In genomic region chr8:88417307-88418095, GRCm38 (mm10) we compare ENCODE assay signal across 11 mouse cellular contexts. TPM values are rescaled to one million over a fixed set of nuclear protein-coding genes. Genes with fewer than 3 reads are reported as not detected.
A peak's percentile ranks its signal among the peaks of the same experiment; 100 is the strongest.
DNase-seq lines count a peak whose midpoint lies in the region; ATAC-seq lines count a peak whose summit lies in the region.
"Had no signal": no experiment of that assay in that cellular context is flagged by ENCODE, and none has a peak within 500 bp of the region (broad histone marks: within the 10 kb centered on the region; RNA-seq: fewer than 3 reads in every experiment).

No protein-coding gene starts in this region.

- no peak overlapping the region for H3K9ac ChIP-seq in midbrain, embryonic 13.5 days (replicated peaks)
- H3K9ac ChIP-seq in embryonic facial prominence, embryonic 15.5 days: no peak overlapping the region
- H3K9ac ChIP-seq: liver, embryonic 13.5 days had no signal

- H3K4me1 ChIP-seq in midbrain, embryonic 13.5 days (replicated peaks): peaks cover 8% of the 10 kb centered on the region
- peaks cover 7% of the 10 kb centered on the region for H3K4me1 ChIP-seq in midbrain, embryonic 10.5 days
- H3K4me1 ChIP-seq in embryonic facial prominence, embryonic 15.5 days: peaks cover 9% of the 10 kb centered on the region
- H3K4me1 ChIP-seq: liver, embryonic 13.5 days had no signal

- H3K27ac ChIP-seq in midbrain, embryonic 13.5 days: no peak overlapping the region
- H3K27ac ChIP-seq in midbrain, embryonic 10.5 days (replicated peaks): no peak overlapping the region
- H3K27ac ChIP-seq in embryonic facial prominence, embryonic 15.5 days (replicated peaks): peak overlapping the region; percentile 68
- H3K27ac ChIP-seq: liver, embryonic 13.5 days had no signal

- WGBS in midbrain, embryonic 13.5 days: 32% methylated on average over 13 of the region's 13 CpGs
- 39% methylated on average over 13 of the region's 13 CpGs for WGBS in midbrain, embryonic 10.5 days
- WGBS in embryonic facial prominence, embryonic 15.5 days: 44% methylated on average over 13 of the region's 13 CpGs

- no peaks in the 10 kb centered on the region for H3K36me3 ChIP-seq in midbrain, embryonic 13.5 days
- no peaks in the 10 kb centered on the region for H3K36me3 ChIP-seq in midbrain, embryonic 10.5 days
- H3K36me3 ChIP-seq in embryonic facial prominence, embryonic 15.5 days: no peaks in the 10 kb centered on the region
- H3K36me3 ChIP-seq: liver, embryonic 13.5 days had no signal

- 0 out of 2 replicates have a peak, but pooled peaks have one; percentile 34 for ATAC-seq in midbrain, embryonic 13.5 days
- ATAC-seq in embryonic facial prominence, embryonic 15.5 days (ENCODE audit: insufficient number of reproducible peaks, low FRiP score, low TSS enrichment, low read depth): peak; percentile 89

- no peak overlapping the region for H3K4me2 ChIP-seq in midbrain, embryonic 13.5 days (replicated peaks)
- peak overlapping the region; percentile 15; the same call in 1 of the 2 replicates for H3K4me2 ChIP-seq in embryonic facial prominence, embryonic 15.5 days (replicated peaks)
- H3K4me2 ChIP-seq: liver, embryonic 13.5 days had no signal

- DNase-seq in midbrain, embryonic 10.5 days (ENCODE audit: low spot score): no peak
- peak; percentile 27 for DNase-seq in left cerebral cortex, adult 11 months (ENCODE audit: low spot score)
- peak; percentile 57 to 74 for DNase-seq in right cerebral cortex, postnatal 36 days (ENCODE audit: low spot score in 2 of 2)
- DNase-seq in kidney, adult 8-10 months: no peak
- no peak for DNase-seq in adrenal gland, postnatal 36 days
- DNase-seq in lung, postnatal 36 days: no peak
- DNase-seq: heart, postnatal 4 days; liver, embryonic 13.5 days had no signal

- no peaks in the 10 kb centered on the region for H3K9me3 ChIP-seq in midbrain, embryonic 13.5 days
- peaks cover 3% of the 10 kb centered on the region; the same call in 1 of the 2 replicates for H3K9me3 ChIP-seq in midbrain, embryonic 10.5 days (replicated peaks)
- no peaks in the 10 kb centered on the region for H3K9me3 ChIP-seq in embryonic facial prominence, embryonic 15.5 days (replicated peaks)
- H3K9me3 ChIP-seq: liver, embryonic 13.5 days had no signal

- H3K4me3 ChIP-seq in midbrain, embryonic 13.5 days (replicated peaks): no peak overlapping the region
- no peak overlapping the region for H3K4me3 ChIP-seq in midbrain, embryonic 10.5 days
- H3K4me3 ChIP-seq in embryonic facial prominence, embryonic 15.5 days (replicated peaks): no peak overlapping the region
- H3K4me3 ChIP-seq: erythroblast, embryonic 14.5 days; liver, embryonic 13.5 days had no signal

- no peaks in the 10 kb centered on the region for H3K27me3 ChIP-seq in midbrain, embryonic 13.5 days
- H3K27me3 ChIP-seq in midbrain, embryonic 10.5 days (ENCODE audit: low read depth, poor library complexity, severe bottlenecking): no peaks in the 10 kb centered on the region
- no peaks in the 10 kb centered on the region for H3K27me3 ChIP-seq in embryonic facial prominence, embryonic 15.5 days
- H3K27me3 ChIP-seq: liver, embryonic 13.5 days had no signal

RNA-seq across cellular contexts. Expression of gene Brd7, which starts 55.5 kb away (rescaled TPM):
- 72.0 and 79.9 TPM in 2 replicates for polyA plus RNA-seq in midbrain, embryonic 13.5 days (2015; fragmentation: Nextera tagmentation; extraction: Ambion mirVana)
- 76.9 and 82.6 TPM in 2 replicates for polyA plus RNA-seq in midbrain, embryonic 10.5 days (2016; fragmentation: Nextera tagmentation; extraction: Ambion mirVana)
- 70.3 and 72.8 TPM in 2 replicates for polyA plus RNA-seq in embryonic facial prominence, embryonic 15.5 days (2015; fragmentation: Nextera tagmentation; extraction: Ambion mirVana)
- 10 to 100 TPM; 71.2 to 75.4 TPM for total RNA-seq in adrenal gland, postnatal 36 days (2021)

Comparison
In these comparisons a context has a peak if more than half of its experiments do, and no peak if none do; other contexts are left out.
1. DNase-seq: peak in left cerebral cortex, adult 11 months (single experiment) and right cerebral cortex, postnatal 36 days (2 of 2); none in midbrain, embryonic 10.5 days (single experiment), kidney, adult 8-10 months (0 of 2), adrenal gland, postnatal 36 days (0 of 2) and lung, postnatal 36 days (single experiment).